Mouse (Mus musculus): ENCODE data around the gene Sema5b. TPM values are rescaled to one million over a fixed set of nuclear protein-coding genes. Genes with fewer than 3 reads are reported as not detected.
"Not testable (repeated sequence)": the region's sequence is repeated elsewhere in the genome, so short reads cannot be mapped to it uniquely, and the experiment has no call there.

Gene Sema5b
- polyA plus RNA-seq, 1 experiment from 2014 or later: 2.2 TPM

GRCm38 (mm10) chr16:35564246-35564905 is 23.4 kb downstream of the Sema5b start:
- Histone ChIP-seq H3K36me3 (no peaks in the 10 kb centered on the region), H3K4me1 (peaks cover 10% of the 10 kb centered on the region), H3K27me3 (ENCODE audit: insufficient read depth, poor library complexity, severe bottlenecking) (no peaks in the 10 kb centered on the region), H3K27ac (no peak overlapping the region), H3K9me3 (no peaks in the 10 kb centered on the region), H3K4me3 (no peak overlapping the region)
- 63% methylated on average over 22 of the region's 22 CpGs for WGBS
- no peak for DNase-seq (ENCODE audit: low spot score)

- H3K27ac ChIP-seq; H3K9me3 ChIP-seq; H3K27me3 ChIP-seq (ENCODE audit: insufficient read depth, poor library complexity, severe bottlenecking); DNase-seq (ENCODE audit: low spot score); H3K4me3 ChIP-seq; H3K36me3 ChIP-seq: not testable (repeated sequence)
- peaks cover 13% of the 10 kb centered on the region for H3K4me1 ChIP-seq
- 95% methylated on average over 5 of the region's 5 CpGs for WGBS
These were observed 24.7 kb downstream of the Sema5b start for GRCm38 (mm10) chr16:35565601-35566000.

GRCm38 (mm10) chr16:35568225-35568880 is 27.4 kb downstream of the Sema5b start:
- peaks cover 16% of the 10 kb centered on the region for H3K4me1 ChIP-seq
- DNase-seq (ENCODE audit: low spot score): no peak
- 58% methylated on average over 15 of the region's 15 CpGs for WGBS
- H3K4me3 ChIP-seq: no peak overlapping the region
- H3K27me3 ChIP-seq (ENCODE audit: insufficient read depth, poor library complexity, severe bottlenecking): peaks cover 7% of the 10 kb centered on the region
- H3K9me3 ChIP-seq: no peaks in the 10 kb centered on the region
- H3K27ac ChIP-seq: no peak overlapping the region
- H3K36me3 ChIP-seq: no peaks in the 10 kb centered on the region

GRCm38 (mm10) chr16:35569347-35569746 is 28.4 kb downstream of the Sema5b start:
- H3K27ac ChIP-seq: no peak overlapping the region
- H3K9me3 ChIP-seq: no peaks in the 10 kb centered on the region
- H3K27me3 ChIP-seq (ENCODE audit: insufficient read depth, poor library complexity, severe bottlenecking): peaks cover 12% of the 10 kb centered on the region
- H3K36me3 ChIP-seq: no peaks in the 10 kb centered on the region
- H3K4me3 ChIP-seq: no peak overlapping the region
- H3K4me1 ChIP-seq: peaks cover 14% of the 10 kb centered on the region
- DNase-seq (ENCODE audit: low spot score): no peak
- 30% methylated on average over 2 of the region's 2 CpGs for WGBS

GRCm38 (mm10) chr16:35569758-35570157 is 28.8 kb downstream of the Sema5b start:
- no peaks in the 10 kb centered on the region for H3K9me3 ChIP-seq
- WGBS: 67% methylated on average over 9 of the region's 9 CpGs

GRCm38 (mm10) chr16:35570627-35571026 is 29.7 kb downstream of the Sema5b start:
- 34% methylated on average over 12 of the region's 12 CpGs for WGBS
- peaks cover 12% of the 10 kb centered on the region for H3K27me3 ChIP-seq (ENCODE audit: insufficient read depth, poor library complexity, severe bottlenecking)

More at GRCm38 (mm10) chr16:35569758-35570157, 28.8 kb downstream of the Sema5b start:
- Histone ChIP-seq H3K27ac (no peak overlapping the region), H3K4me1 (peaks cover 10% of the 10 kb centered on the region), H3K4me3 (no peak overlapping the region), H3K36me3 (no peaks in the 10 kb centered on the region), H3K27me3 (ENCODE audit: insufficient read depth, poor library complexity, severe bottlenecking) (peaks cover 12% of the 10 kb centered on the region)
- no peak for DNase-seq (ENCODE audit: low spot score)

GRCm38 (mm10) chr16:35573586-35573985 is 32.6 kb downstream of the Sema5b start:
- Histone ChIP-seq H3K4me1 (peaks cover 15% of the 10 kb centered on the region; the same call in 1 of the 2 replicates), H3K27me3 (ENCODE audit: insufficient read depth, poor library complexity, severe bottlenecking) (peaks cover 12% of the 10 kb centered on the region), H3K9me3 (no peaks in the 10 kb centered on the region), H3K4me3 (no peak overlapping the region), H3K27ac (no peak overlapping the region), H3K36me3 (no peaks in the 10 kb centered on the region)
- 92% methylated on average over 3 of the region's 3 CpGs for WGBS
- no peak for DNase-seq (ENCODE audit: low spot score)

More at GRCm38 (mm10) chr16:35570627-35571026, 29.7 kb downstream of the Sema5b start:
- H3K4me1 ChIP-seq: peaks cover 10% of the 10 kb centered on the region; the same call in 1 of the 2 replicates
- DNase-seq (ENCODE audit: low spot score): no peak
- H3K27ac ChIP-seq: no peak overlapping the region
- no peaks in the 10 kb centered on the region for H3K36me3 ChIP-seq
- no peaks in the 10 kb centered on the region for H3K9me3 ChIP-seq
- no peak overlapping the region for H3K4me3 ChIP-seq

- no peaks in the 10 kb centered on the region for H3K36me3 ChIP-seq
- H3K27ac ChIP-seq: no peak overlapping the region
- H3K9me3 ChIP-seq: no peaks in the 10 kb centered on the region
- WGBS: 87% methylated on average over 11 of the region's 11 CpGs
- DNase-seq (ENCODE audit: low spot score): no peak
- H3K27me3 ChIP-seq (ENCODE audit: insufficient read depth, poor library complexity, severe bottlenecking): peaks cover 12% of the 10 kb centered on the region
- H3K4me1 ChIP-seq: peaks cover 14% of the 10 kb centered on the region; the same call in 1 of the 2 replicates
- H3K4me3 ChIP-seq: no peak overlapping the region
These were observed 36.4 kb downstream of the Sema5b start for GRCm38 (mm10) chr16:35577181-35577941.

GRCm38 (mm10) chr16:35581299-35581698 is 40.4 kb downstream of the Sema5b start:
- 60% methylated on average over 7 of the region's 7 CpGs for WGBS
- Histone ChIP-seq H3K27ac (no peak overlapping the region), H3K4me1 (0 out of 2 replicates have a peak, but pooled peaks cover 6% of the 10 kb centered on the region), H3K9me3 (no peaks in the 10 kb centered on the region), H3K27me3 (ENCODE audit: insufficient read depth, poor library complexity, severe bottlenecking) (0 out of 2 replicates have a peak, but pooled peaks cover 19% of the 10 kb centered on the region), H3K4me3 (no peak overlapping the region), H3K36me3 (no peaks in the 10 kb centered on the region)
- no peak for DNase-seq (ENCODE audit: low spot score)

GRCm38 (mm10) chr16:35583551-35584080 is 42.7 kb downstream of the Sema5b start:
- Histone ChIP-seq H3K4me3 (no peak overlapping the region), H3K36me3 (no peaks in the 10 kb centered on the region), H3K4me1 (peaks cover 20% of the 10 kb centered on the region), H3K9me3 (no peaks in the 10 kb centered on the region), H3K27ac (no peak overlapping the region), H3K27me3 (ENCODE audit: insufficient read depth, poor library complexity, severe bottlenecking) (peaks cover 29% of the 10 kb centered on the region; the same call in 1 of the 2 replicates)
- no peak for DNase-seq (ENCODE audit: low spot score)
- 63% methylated on average over 4 of the region's 4 CpGs for WGBS

GRCm38 (mm10) chr16:35585126-35585694 is 44.3 kb downstream of the Sema5b start:
- H3K4me1 ChIP-seq: peaks cover 23% of the 10 kb centered on the region
- H3K36me3 ChIP-seq: no peaks in the 10 kb centered on the region
- no peak overlapping the region for H3K4me3 ChIP-seq
- 67% methylated on average over 8 of the region's 8 CpGs for whole genome bisulfite sequencing
- no peak overlapping the region for H3K27ac ChIP-seq
- H3K9me3 ChIP-seq: no peaks in the 10 kb centered on the region
- no peak for DNase-seq (ENCODE audit: low spot score)
- peaks cover 44% of the 10 kb centered on the region for H3K27me3 ChIP-seq (ENCODE audit: insufficient read depth, poor library complexity, severe bottlenecking)

- Histone ChIP-seq H3K36me3 (no peaks in the 10 kb centered on the region), H3K27ac (peak overlapping the region; percentile 78), H3K27me3 (ENCODE audit: insufficient read depth, poor library complexity, severe bottlenecking) (peaks cover 58% of the 10 kb centered on the region), H3K4me1 (peaks cover 24% of the 10 kb centered on the region), H3K4me3 (peak overlapping the region; percentile 57; the same call in 1 of the 2 replicates), H3K9me3 (no peaks in the 10 kb centered on the region)
- 58% methylated on average over 8 of the region's 8 CpGs for WGBS
- no peak for DNase-seq (ENCODE audit: low spot score)
These were observed 46.3 kb downstream of the Sema5b start for GRCm38 (mm10) chr16:35587046-35587779.
